Mouse (Mus musculus): ENCODE measurements around the gene Sptlc2. TPM values are rescaled to one million over a fixed set of nuclear protein-coding genes. Genes with fewer than 3 reads are reported as not detected.

Sptlc2 gene
- polyA plus RNA-seq, 1 experiment from 2014 or later = 93.4 TPM

DNA sequence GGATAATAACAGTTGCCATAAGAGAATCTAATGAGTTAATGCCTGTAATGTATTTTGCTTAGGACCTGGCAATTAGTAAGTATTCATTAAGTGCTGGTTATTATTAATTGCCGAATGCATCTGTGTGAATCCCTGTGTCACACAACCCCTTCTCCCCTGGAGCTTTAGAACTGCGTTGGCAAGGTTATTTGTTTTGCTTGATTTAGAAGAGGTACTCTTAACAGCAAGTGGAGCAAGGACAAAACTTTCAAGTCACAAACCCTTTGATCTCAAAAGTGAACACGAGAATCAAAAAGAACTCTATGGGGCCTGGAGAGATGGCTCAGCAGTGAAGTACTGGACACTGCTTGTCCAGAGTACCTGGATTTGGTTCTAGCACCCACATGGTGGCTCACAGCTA lies 1.1 kb upstream of the Sptlc2 start:
- no peak for ATAC-seq (ENCODE audit: insufficient number of reproducible peaks, insufficient read depth, low FRiP score, low read depth)
- no peak overlapping the region for H3K4me3 ChIP-seq (ENCODE audit: low read depth, low read length)
- no peak overlapping the region for H3K27ac ChIP-seq (ENCODE audit: low read length)
- H3K9me3 ChIP-seq (ENCODE audit: control insufficient read depth, low read depth, low read length) = no peaks in the 10 kb centered on the region
- H3K4me1 ChIP-seq (ENCODE audit: control insufficient read depth, insufficient read depth, low read length) = peaks cover 6% of the 10 kb centered on the region
- H3K36me3 ChIP-seq (ENCODE audit: control insufficient read depth, insufficient read depth, low read length) = no peaks in the 10 kb centered on the region
- peak overlapping the region; percentile 44; the same call in 1 of the 2 replicates for H3K4me2 ChIP-seq (replicated peaks; ENCODE audit: low read depth, low read length)
- H3K27me3 ChIP-seq (ENCODE audit: control insufficient read depth, insufficient read depth, low read length) = no peaks in the 10 kb centered on the region
- H3K9ac ChIP-seq (replicated peaks; ENCODE audit: low read depth, low read length) = no peak overlapping the region
- WGBS = 66% methylated on average over 3 of the region's 3 CpGs

DNA sequence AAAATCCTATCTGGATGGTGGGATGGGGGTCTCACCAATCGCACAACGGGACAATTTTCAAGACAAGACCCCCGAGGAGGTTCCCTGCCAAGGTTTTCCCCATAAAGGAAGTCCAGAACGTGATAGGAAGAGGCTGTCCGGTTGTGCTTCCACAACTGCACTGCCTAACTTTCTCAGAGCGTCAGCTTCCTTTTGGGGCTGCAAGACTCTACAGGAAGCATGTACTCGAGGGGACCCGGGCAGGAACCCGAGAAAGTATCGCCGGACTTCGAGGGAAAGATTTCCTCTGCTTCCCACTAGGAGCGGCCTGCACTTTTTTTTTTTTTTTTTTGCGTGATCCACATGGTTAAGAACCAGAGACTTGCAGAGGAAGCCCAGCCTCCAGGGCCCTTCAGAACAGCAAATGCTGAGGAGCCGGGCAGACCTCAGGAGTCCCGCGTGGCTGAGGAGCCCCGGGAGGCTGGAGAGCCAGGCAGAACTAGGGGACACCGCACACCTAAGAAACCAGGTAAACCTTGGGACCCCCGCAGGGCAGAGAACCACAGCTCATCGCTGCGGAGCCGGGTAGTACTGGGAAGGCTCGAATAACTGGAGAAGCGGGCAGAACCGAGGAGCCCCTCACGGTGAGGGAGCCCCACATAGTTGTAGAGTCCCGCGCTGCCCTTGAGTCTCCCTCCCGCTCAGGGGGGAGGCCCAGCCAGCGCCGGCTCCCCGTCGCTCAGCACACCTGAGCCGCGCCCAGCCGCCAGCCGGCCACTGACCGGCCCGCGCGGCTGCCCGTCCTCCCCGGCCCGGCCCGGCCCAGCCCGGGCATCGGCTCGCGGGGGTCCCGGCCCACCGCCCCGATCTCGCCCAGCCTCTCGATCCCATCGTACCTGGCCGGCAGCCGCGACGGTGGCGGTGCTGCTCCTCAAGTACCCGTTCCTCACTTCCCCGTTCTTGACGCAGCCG lies 709 bp downstream of the Sptlc2 start:
- ATAC-seq (ENCODE audit: insufficient number of reproducible peaks, insufficient read depth, low FRiP score, low read depth) = peak; percentile 31

DNA sequence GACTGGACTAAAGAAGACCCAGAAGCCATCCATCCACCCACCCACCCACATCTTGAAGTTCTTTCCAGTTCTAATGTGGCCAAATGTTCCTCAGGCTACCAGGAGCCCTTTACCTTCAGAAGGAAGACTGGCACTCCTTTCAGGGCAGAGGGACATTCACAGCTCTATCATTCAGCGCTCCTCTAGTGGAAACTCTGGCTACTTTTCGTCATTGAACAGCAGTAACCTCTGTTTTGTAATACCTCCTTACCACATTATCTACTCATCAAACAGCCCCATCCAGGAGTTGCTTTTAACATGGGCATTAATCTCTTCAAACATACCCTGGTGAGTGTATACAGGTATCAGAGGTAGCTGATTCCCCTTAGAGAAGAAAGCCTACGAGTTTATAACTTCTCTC lies 3.1 kb downstream of the Sptlc2 start:
- 80% methylated on average over 3 of the region's 3 CpGs for WGBS
- no peak overlapping the region for H3K9ac ChIP-seq (replicated peaks; ENCODE audit: low read depth, low read length)
- H3K36me3 ChIP-seq (ENCODE audit: control insufficient read depth, insufficient read depth, low read length) = no peaks in the 10 kb centered on the region
- no peak for ATAC-seq (ENCODE audit: insufficient number of reproducible peaks, insufficient read depth, low FRiP score, low read depth)
- H3K9me3 ChIP-seq (ENCODE audit: control insufficient read depth, low read depth, low read length) = no peaks in the 10 kb centered on the region
- H3K4me3 ChIP-seq (ENCODE audit: low read depth, low read length) = no peak overlapping the region
- H3K4me2 ChIP-seq (replicated peaks; ENCODE audit: low read depth, low read length) = no peak overlapping the region
- H3K4me1 ChIP-seq (ENCODE audit: control insufficient read depth, insufficient read depth, low read length) = peaks cover 6% of the 10 kb centered on the region
- no peaks in the 10 kb centered on the region for H3K27me3 ChIP-seq (ENCODE audit: control insufficient read depth, insufficient read depth, low read length)
- no peak overlapping the region for H3K27ac ChIP-seq (ENCODE audit: low read length)

More for the DNA sequence above, 709 bp downstream of the Sptlc2 start:
- Histone ChIP-seq H3K27me3 (ENCODE audit: control insufficient read depth, insufficient read depth, low read length) (no peaks in the 10 kb centered on the region), H3K27ac (ENCODE audit: low read length) (peak overlapping the region; percentile 74), H3K4me3 (ENCODE audit: low read depth, low read length) (peak overlapping the region; percentile 80), H3K9ac (replicated peaks; ENCODE audit: low read depth, low read length) (peak overlapping the region; percentile 75), H3K36me3 (ENCODE audit: control insufficient read depth, insufficient read depth, low read length) (no peaks in the 10 kb centered on the region), H3K4me2 (replicated peaks; ENCODE audit: low read depth, low read length) (peak overlapping the region; percentile 84), H3K9me3 (ENCODE audit: control insufficient read depth, low read depth, low read length) (no peaks in the 10 kb centered on the region), H3K4me1 (ENCODE audit: control insufficient read depth, insufficient read depth, low read length) (peaks cover 6% of the 10 kb centered on the region)
- WGBS = under 1% methylated on average over 64 of the region's 65 CpGs

DNA sequence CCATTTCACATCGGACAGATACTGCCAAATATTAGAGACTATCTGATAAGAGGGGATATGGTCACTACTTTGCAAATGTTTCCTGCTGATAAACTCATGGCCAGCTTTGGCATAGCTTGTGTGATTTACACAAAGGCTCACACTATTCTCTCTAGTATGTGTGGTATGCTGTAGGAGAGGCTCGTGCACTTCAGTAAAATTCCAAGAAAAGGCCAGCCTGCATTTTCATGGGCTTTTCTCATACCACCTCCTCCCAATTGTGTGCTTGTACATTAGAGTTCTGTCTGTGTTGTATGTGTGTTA lies 6.8 kb downstream of the Sptlc2 start:
- Histone ChIP-seq H3K9ac (replicated peaks; ENCODE audit: low read depth, low read length) (no peak overlapping the region), H3K4me1 (ENCODE audit: control insufficient read depth, insufficient read depth, low read length) (no peaks in the 10 kb centered on the region), H3K4me2 (replicated peaks; ENCODE audit: low read depth, low read length) (no peak overlapping the region), H3K36me3 (ENCODE audit: control insufficient read depth, insufficient read depth, low read length) (no peaks in the 10 kb centered on the region), H3K27me3 (ENCODE audit: control insufficient read depth, insufficient read depth, low read length) (no peaks in the 10 kb centered on the region), H3K27ac (ENCODE audit: low read length) (no peak overlapping the region), H3K4me3 (ENCODE audit: low read depth, low read length) (no peak overlapping the region), H3K9me3 (ENCODE audit: control insufficient read depth, low read depth, low read length) (no peaks in the 10 kb centered on the region)
- 57% methylated on average over 2 of the region's 2 CpGs for WGBS
- no peak for ATAC-seq (ENCODE audit: insufficient number of reproducible peaks, insufficient read depth, low FRiP score, low read depth)

DNA sequence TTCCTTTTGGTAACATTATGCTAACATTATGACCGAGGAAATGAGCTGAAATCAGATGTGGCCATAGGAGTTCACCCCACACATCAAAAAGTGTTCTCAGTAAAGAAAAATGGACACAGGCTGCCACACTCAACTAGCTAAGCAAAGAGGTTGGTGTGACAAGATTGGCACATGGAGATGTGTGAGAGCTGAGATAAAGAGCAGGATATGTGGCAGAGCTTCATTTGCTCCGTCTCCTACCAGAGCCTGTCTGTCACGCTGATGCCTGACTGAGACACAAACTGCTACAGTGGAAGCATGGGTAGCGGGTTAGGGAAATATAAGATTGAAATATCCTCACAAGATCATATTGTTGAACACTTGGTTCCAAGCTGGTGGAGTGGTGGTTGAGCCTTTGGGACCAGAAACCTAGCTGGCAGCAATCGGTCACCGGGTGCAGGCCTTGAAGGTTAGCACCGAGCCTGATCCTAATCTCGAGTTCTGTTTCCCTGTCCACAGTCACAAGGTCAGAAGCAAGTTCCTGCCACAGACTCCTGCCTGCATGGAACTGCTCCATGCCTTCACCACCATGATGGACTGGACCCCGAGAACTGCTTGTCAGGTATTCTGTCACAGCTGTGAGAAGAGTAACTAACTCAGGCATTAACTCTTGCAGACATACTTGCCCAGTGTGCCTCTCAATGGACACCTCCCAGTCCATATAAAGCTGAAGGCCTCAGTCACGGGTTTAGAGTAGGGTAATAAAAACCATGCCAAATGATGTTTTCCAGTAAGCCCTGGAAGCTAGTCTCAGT lies 7.4 kb downstream of the Sptlc2 start:
- Histone ChIP-seq H3K9me3 (ENCODE audit: control insufficient read depth, low read depth, low read length) (no peaks in the 10 kb centered on the region), H3K4me3 (ENCODE audit: low read depth, low read length) (no peak overlapping the region), H3K27ac (ENCODE audit: low read length) (no peak overlapping the region), H3K4me1 (ENCODE audit: control insufficient read depth, insufficient read depth, low read length) (no peaks in the 10 kb centered on the region), H3K9ac (replicated peaks; ENCODE audit: low read depth, low read length) (no peak overlapping the region), H3K36me3 (ENCODE audit: control insufficient read depth, insufficient read depth, low read length) (no peaks in the 10 kb centered on the region), H3K4me2 (replicated peaks; ENCODE audit: low read depth, low read length) (no peak overlapping the region), H3K27me3 (ENCODE audit: control insufficient read depth, insufficient read depth, low read length) (no peaks in the 10 kb centered on the region)
- no peak for ATAC-seq (ENCODE audit: insufficient number of reproducible peaks, insufficient read depth, low FRiP score, low read depth)
- 81% methylated on average over 10 of the region's 10 CpGs for WGBS

DNA sequence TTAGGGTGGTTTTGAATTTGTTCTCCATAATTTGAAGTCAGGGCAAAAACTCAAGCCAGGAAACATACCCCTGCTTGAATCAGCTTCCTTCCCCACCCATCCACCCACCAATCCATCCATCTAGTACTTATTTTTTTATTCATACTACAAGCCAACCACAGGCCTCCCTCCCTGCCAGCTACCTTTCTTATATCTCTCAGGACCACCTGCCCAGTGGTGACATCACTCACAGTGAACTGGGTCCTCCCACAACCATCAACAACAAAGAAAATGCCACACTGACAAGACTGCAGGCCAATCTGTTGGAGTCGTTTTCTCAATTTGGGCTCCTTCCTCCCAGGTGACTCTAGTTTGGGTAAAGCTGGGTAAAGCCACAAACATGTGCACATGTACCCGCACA lies 8.7 kb downstream of the Sptlc2 start:
- H3K27ac ChIP-seq (ENCODE audit: low read length) = no peak overlapping the region
- no peak overlapping the region for H3K9ac ChIP-seq (replicated peaks; ENCODE audit: low read depth, low read length)
- WGBS = 75% methylated on average over 2 of the region's 2 CpGs
- H3K27me3 ChIP-seq (ENCODE audit: control insufficient read depth, insufficient read depth, low read length) = no peaks in the 10 kb centered on the region
- ATAC-seq (ENCODE audit: insufficient number of reproducible peaks, insufficient read depth, low FRiP score, low read depth) = no peak
- H3K9me3 ChIP-seq (ENCODE audit: control insufficient read depth, low read depth, low read length) = no peaks in the 10 kb centered on the region
- no peak overlapping the region for H3K4me3 ChIP-seq (ENCODE audit: low read depth, low read length)
- no peaks in the 10 kb centered on the region for H3K36me3 ChIP-seq (ENCODE audit: control insufficient read depth, insufficient read depth, low read length)
- H3K4me1 ChIP-seq (ENCODE audit: control insufficient read depth, insufficient read depth, low read length) = no peaks in the 10 kb centered on the region
- no peak overlapping the region for H3K4me2 ChIP-seq (replicated peaks; ENCODE audit: low read depth, low read length)

DNA sequence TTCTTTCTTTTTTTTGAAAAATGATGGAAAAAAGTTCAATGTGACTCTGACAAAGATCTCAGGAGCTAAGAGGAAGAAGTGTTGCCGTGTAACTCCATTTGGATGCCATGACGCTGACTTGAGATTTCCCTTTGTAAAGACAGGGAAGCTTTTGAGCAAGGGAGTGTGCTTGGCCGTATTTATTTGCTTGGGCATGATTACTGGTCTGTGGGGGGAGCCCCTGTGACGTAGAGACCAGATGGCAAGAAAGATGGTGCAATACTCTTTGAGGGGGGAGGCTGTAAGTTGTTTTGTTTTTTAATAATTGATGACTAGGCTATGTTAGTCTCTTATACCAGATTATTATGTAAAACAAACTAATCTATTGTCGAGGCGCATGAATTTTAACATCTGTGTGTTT lies 14.0 kb downstream of the Sptlc2 start:
- WGBS = 89% methylated on average over 6 of the region's 6 CpGs
- ATAC-seq (ENCODE audit: insufficient number of reproducible peaks, insufficient read depth, low FRiP score, low read depth) = no peak
- Histone ChIP-seq H3K4me3 (ENCODE audit: low read depth, low read length) (no peak overlapping the region), H3K27ac (ENCODE audit: low read length) (no peak overlapping the region), H3K4me1 (ENCODE audit: control insufficient read depth, insufficient read depth, low read length) (no peaks in the 10 kb centered on the region), H3K4me2 (replicated peaks; ENCODE audit: low read depth, low read length) (no peak overlapping the region), H3K27me3 (ENCODE audit: control insufficient read depth, insufficient read depth, low read length) (no peaks in the 10 kb centered on the region), H3K36me3 (ENCODE audit: control insufficient read depth, insufficient read depth, low read length) (no peaks in the 10 kb centered on the region), H3K9ac (replicated peaks; ENCODE audit: low read depth, low read length) (no peak overlapping the region), H3K9me3 (ENCODE audit: control insufficient read depth, low read depth, low read length) (no peaks in the 10 kb centered on the region)

DNA sequence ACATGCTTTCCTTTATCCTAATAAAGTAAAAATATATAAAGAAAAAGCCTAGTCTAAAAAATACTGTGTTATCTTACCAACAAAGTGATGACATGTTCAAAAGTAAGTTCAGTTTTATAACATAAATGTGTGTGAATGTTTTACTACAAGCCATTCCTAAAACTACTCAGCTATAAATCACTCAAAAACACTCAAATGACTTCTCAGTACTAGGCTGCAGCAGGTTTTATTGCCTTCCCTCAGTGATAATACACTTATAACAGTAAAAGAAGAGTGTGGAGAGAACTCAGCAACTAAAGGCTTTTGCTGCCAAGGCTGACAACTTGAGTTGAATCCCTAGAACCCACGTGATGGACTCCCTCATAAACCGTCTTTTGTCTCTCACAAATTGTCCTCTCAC lies 18.8 kb downstream of the Sptlc2 start:
- Histone ChIP-seq H3K36me3 (ENCODE audit: control insufficient read depth, insufficient read depth, low read length) (peaks cover 13% of the 10 kb centered on the region), H3K9ac (replicated peaks; ENCODE audit: low read depth, low read length) (no peak overlapping the region), H3K4me3 (ENCODE audit: low read depth, low read length) (no peak overlapping the region), H3K27ac (ENCODE audit: low read length) (no peak overlapping the region), H3K27me3 (ENCODE audit: control insufficient read depth, insufficient read depth, low read length) (no peaks in the 10 kb centered on the region), H3K9me3 (ENCODE audit: control insufficient read depth, low read depth, low read length) (no peaks in the 10 kb centered on the region), H3K4me1 (ENCODE audit: control insufficient read depth, insufficient read depth, low read length) (no peaks in the 10 kb centered on the region), H3K4me2 (replicated peaks; ENCODE audit: low read depth, low read length) (no peak overlapping the region)
- 69% methylated on average over 2 of the region's 2 CpGs for WGBS
- no peak for ATAC-seq (ENCODE audit: insufficient number of reproducible peaks, insufficient read depth, low FRiP score, low read depth)
